Mouse (Mus musculus): ENCODE measurements around the gene Shisa9.

The Shisa9 gene

GRCm38 (mm10) chr16:12309826-12310225 is 325.9 kb downstream of the Shisa9 start:
- DNase-seq (ENCODE audit: low read depth): no peak

DNA sequence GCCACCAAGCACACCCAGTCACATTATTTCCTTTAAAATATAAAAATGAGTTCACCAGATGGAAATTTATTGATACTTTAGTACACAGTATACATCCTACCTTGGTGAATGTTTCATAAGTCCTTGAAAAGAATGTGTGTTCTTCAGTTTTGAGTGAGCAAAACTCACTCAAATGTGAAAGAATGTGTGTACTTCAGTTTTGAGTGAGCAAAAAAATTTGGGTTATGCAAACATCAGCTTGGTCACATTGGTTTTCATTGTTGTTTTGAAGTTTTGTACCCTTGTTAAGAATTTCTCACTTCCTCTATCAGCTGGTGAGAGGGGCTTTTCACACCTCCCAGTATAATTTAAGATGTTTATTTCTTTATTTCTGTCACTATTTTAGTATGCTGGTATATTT is 331.7 kb downstream of the Shisa9 start:
- DNase-seq (ENCODE audit: low read depth): no peak

All from c-Kit-positive CD71-positive TER-119-negative erythroid progenitor cells, embryonic 14.5 days (primary cell).